Mouse (Mus musculus) lung, postnatal 0 days (tissue): ENCODE results near the gene C1s1. TPM values are rescaled to one million over a fixed set of nuclear protein-coding genes. Genes with fewer than 3 reads are reported as not detected.
"Not testable (repeated sequence)": the region's sequence is repeated elsewhere in the genome, so short reads cannot be mapped to it uniquely, and the experiment has no call there.

Source experiments
- ATAC-seq: fragments of 200-750 bp; cut with Nextera tagmentation; 2 replicates; pipeline ENCODE4 v1.8.0; 2017; ENCODE audit warnings: moderate library complexity
- DNase-seq: peaks from one replicate; pipeline ENCODE4 v3.0.0-alpha.2; 2016; ENCODE audit warnings: low spot score
- H3K27ac ChIP-seq: fragments of 300-500 bp; sonication (generic); 2 replicates; pipeline ENCODE4 v1.5.1; 2014; ENCODE audit warnings: antibody characterized with exemption, mild to moderate bottlenecking, low read length, mixed read lengths
- H3K27me3 ChIP-seq: fragments of 300-500 bp; sonication (generic); replicated peaks from 2 replicates; pipeline ENCODE4 v1.6.1; 2014; ENCODE audit warnings: low read length, mixed read lengths; ENCODE audit not compliant: insufficient read depth
- H3K36me3 ChIP-seq: fragments of 300-500 bp; sonication (generic); 2 replicates; pipeline ENCODE4 v1.6.1; 2014; ENCODE audit warnings: low read length, mixed read lengths; ENCODE audit not compliant: insufficient read depth
- H3K4me1 ChIP-seq: fragments of 300-500 bp; sonication (generic); 2 replicates; pipeline ENCODE4 v1.6.1; 2014; ENCODE audit warnings: antibody characterized with exemption, low read depth, low read length, mixed read lengths; ENCODE audit not compliant: insufficient read depth
- H3K4me2 ChIP-seq: fragments of 300-500 bp; sonication (generic); replicated peaks from 2 replicates; pipeline ENCODE4 v1.6.1; 2014; ENCODE audit warnings: low read depth, mild to moderate bottlenecking, low read length, moderate library complexity, mixed read lengths
- H3K4me3 ChIP-seq: fragments of 300-500 bp; sonication (generic); 2 replicates; pipeline ENCODE4 v1.5.1; 2014; ENCODE audit warnings: low read depth, low read length
- H3K9ac ChIP-seq: fragments of 300-500 bp; sonication (generic); replicated peaks from 2 replicates; pipeline ENCODE4 v1.6.1; 2014; ENCODE audit warnings: low read depth, mild to moderate bottlenecking
- H3K9me3 ChIP-seq: fragments of 300-500 bp; sonication (generic); 2 replicates; pipeline ENCODE4 v1.6.1; 2016; ENCODE audit warnings: low read length, mixed read lengths
- CTCF ChIP-seq: IDR thresholded peaks from 2 replicates; pipeline ENCODE4 v1.5.1; 2016; ENCODE audit warnings: antibody characterized with exemption, mild to moderate bottlenecking
- EP300 ChIP-seq: IDR thresholded peaks from 2 replicates; pipeline ENCODE4 v1.6.1; 2016; ENCODE audit warnings: antibody characterized with exemption, mild to moderate bottlenecking, control low read depth
- WGBS: fragments of 180-500 bp; shearing (Covaris S2); extraction: QIAGEN DNeasy Blood & Tissue Kit; methylation state at CpG from one replicate; pipeline ENCODE4 v1.1.7; 2014; 5-methylcytosine and 5-hydroxymethylcytosine counted together
- polyA plus RNA-seq: library from polyadenylated mRNA; unstranded; fragments of >200 nt; fragmentation: Nextera tagmentation; extraction: Ambion mirVana; gene quantifications from 2 replicates; pipeline ENCODE4 v1.2.1, GENCODE M21; 2015

C1s1 gene
- polyA plus RNA-seq, 1 experiment from 2014 or later: 18.7 TPM

DNA sequence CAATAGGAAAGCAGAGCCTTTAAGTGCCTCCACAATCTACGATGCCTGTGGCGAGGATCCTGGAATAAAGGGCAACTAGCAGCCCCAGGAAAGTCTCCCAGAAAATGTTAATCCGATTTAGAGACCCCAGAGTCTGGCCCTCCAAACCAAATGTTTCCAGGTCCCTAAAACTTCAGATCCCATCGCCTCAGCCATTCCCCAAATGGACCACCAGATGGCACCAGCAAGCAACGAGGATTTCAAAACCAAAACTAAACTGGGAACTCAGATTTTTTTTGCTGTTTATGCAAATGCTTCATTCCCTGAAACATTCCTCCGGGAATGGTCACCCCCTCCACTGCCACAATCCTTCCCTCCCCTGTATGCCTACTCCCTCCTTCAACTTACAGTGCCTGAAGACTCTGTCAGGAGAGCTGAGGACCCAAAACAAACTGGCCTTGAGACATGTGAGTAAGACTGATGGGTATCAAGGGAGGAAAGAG lies 29.8 kb downstream of the C1s1 start, which contains the start of gene C1ra:
Gene C1ra (plus strand): TSS at position 51 of the 482 bp plus-strand sequence.
- no peak for TF ChIP-seq EP300
- peak; percentile 83 for TF ChIP-seq CTCF
- Histone ChIP-seq H3K4me1 (no peaks in the 10 kb centered on the region), H3K4me3 (peak within 1 kb of the TSS; percentile 36), H3K4me2 (peak within 1 kb of the TSS; percentile 63), H3K27me3 (no peaks in the 10 kb centered on the region), H3K36me3 (no peaks in the 10 kb centered on the region), H3K27ac (no peak within 1 kb of the TSS), H3K9ac (0 out of 2 replicates have a peak within 1 kb of the TSS, but pooled peaks have one; percentile 43), H3K9me3 (no peaks in the 10 kb centered on the region)
- WGBS: 3% methylated on average over 6 of the region's 6 CpGs
- DNase-seq (peak; percentile 87), ATAC-seq (peak; percentile 67)

DNA sequence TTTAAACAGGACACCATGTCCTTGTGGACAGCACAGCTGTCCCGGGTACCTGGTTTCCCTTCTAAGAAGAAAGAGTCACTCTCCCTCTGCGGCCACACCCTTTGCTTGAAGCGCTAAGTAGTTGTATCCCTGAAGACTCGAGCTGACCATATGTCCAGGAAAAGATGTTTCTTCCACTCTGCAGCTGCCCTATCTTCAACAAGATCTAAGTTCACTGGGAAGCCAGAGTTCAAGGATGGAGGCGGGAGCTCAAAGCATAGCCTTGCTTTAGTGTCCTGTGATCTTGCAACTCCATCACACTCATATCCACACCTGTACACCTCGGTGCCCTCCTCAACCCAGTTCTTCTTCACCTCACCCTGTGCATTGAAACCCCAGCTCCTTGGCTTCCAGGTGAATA lies 30.2 kb downstream of the C1s1 start:
- no peak for TF ChIP-seq CTCF
- TF ChIP-seq EP300: no peak
- no peaks in the 10 kb centered on the region for H3K36me3 ChIP-seq
- H3K27me3 ChIP-seq: no peaks in the 10 kb centered on the region
- H3K4me3 ChIP-seq: no peak overlapping the region
- no peak overlapping the region for H3K27ac ChIP-seq
- H3K4me2 ChIP-seq: no peak overlapping the region
- no peak overlapping the region for H3K9ac ChIP-seq
- no peaks in the 10 kb centered on the region for H3K9me3 ChIP-seq
- no peaks in the 10 kb centered on the region for H3K4me1 ChIP-seq
- ATAC-seq (no peak), DNase-seq (no peak)
- WGBS: 50% methylated on average over 6 of the region's 6 CpGs

DNA sequence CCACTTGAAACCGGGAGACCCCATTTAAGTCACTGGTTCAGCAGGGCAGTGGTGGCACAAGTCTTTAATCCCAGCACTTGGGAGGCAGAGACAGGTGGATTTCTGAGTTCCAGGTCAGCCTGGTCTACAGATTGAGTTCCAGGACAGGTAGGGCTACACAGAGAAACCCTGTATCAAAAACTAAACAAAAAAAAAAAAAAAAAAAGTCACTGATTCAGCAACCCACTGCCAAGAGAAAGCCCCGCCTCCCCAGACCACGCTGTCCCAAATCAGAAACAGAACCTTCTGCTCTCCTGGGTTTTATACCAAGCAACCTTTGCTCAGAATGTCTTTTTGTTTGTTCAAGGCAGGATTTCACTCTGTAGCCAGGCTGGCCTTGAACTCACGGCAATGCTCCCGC lies 33.0 kb downstream of the C1s1 start:
- not testable (repeated sequence) for H3K4me3 ChIP-seq

DNA sequence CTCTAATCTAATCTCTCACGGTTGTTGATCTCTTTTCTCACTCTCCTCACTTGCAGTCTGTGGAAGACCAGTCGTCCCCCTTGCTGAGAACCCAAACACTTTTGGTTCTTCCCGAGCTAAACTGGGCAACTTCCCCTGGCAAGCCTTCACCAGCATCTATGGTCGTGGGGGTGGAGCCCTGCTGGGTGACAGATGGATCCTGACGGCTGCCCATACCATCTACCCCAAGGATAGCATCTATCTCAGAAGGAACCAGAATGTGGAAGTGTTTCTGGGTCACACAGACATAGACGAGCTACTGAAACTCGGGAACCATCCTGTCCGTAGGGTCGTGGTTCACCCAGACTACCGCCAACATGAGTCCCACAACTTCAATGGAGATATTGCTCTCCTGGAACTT lies 33.9 kb downstream of the C1s1 start:
- Histone ChIP-seq H3K4me3 (no peak overlapping the region), H3K9me3 (no peaks in the 10 kb centered on the region), H3K27ac (no peak overlapping the region), H3K36me3 (no peaks in the 10 kb centered on the region), H3K4me1 (no peaks in the 10 kb centered on the region), H3K4me2 (no peak overlapping the region), H3K9ac (no peak overlapping the region), H3K27me3 (no peaks in the 10 kb centered on the region)
- ATAC-seq: no peak
- no peak for TF ChIP-seq EP300
- no peak for TF ChIP-seq CTCF
- 68% methylated on average over 10 of the region's 10 CpGs for WGBS
- no peak for DNase-seq

More for the DNA sequence above, 33.0 kb downstream of the C1s1 start:
- not testable (repeated sequence) for H3K4me1 ChIP-seq, H3K36me3 ChIP-seq, DNase-seq, H3K27me3 ChIP-seq, H3K27ac ChIP-seq, H3K4me2 ChIP-seq, ATAC-seq, H3K9ac ChIP-seq, H3K9me3 ChIP-seq
- WGBS: 82% methylated on average over 5 of the region's 5 CpGs

DNA sequence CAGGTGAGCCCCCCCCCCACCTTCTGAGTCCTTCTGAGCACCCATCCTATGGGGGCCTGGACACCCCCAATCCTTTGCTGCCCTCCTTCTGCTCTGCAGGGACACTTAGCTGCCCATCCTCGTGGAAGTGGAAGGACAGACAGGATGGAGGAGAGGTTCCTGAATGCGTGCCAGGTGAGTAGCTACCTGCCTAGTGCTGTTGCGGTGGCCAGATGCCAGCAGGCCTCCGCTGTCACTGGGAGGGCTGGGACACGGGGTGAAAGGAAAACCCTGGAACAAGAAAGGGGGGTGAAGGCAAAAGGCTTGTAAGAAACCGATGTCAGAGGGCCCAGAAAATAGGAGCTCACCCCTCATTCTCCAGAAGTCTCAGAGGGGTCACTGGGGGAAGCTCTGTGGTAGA lies 35.2 kb downstream of the C1s1 start:
- no peak overlapping the region for H3K27ac ChIP-seq
- no peak overlapping the region for H3K4me2 ChIP-seq
- no peaks in the 10 kb centered on the region for H3K9me3 ChIP-seq
- no peaks in the 10 kb centered on the region for H3K36me3 ChIP-seq
- no peak overlapping the region for H3K9ac ChIP-seq
- no peaks in the 10 kb centered on the region for H3K4me1 ChIP-seq
- ATAC-seq (no peak), DNase-seq (no peak)
- 57% methylated on average over 6 of the region's 6 CpGs for WGBS
- TF ChIP-seq CTCF (no peak), EP300 (no peak)
- no peak overlapping the region for H3K4me3 ChIP-seq
- no peaks in the 10 kb centered on the region for H3K27me3 ChIP-seq

DNA sequence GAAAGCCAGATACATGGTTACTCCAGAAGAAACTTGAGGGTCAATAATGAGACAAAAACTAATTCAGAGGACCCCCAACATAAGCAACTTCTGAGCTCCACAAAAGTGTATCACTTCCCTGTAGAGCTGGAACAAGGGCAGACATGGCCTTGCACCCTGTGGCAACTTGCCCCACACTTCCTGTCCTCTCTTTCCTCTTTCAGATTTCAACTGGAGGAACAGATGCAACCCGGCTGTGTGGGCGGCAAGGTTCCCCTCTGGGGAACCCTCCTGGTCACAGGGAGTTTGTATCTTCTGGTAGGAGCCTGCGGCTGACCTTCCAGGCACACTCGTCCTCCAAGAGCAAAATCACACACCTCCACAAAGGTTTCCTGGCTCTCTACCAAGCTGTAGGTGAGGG lies 37.1 kb downstream of the C1s1 start:
- no peaks in the 10 kb centered on the region for H3K9me3 ChIP-seq
- H3K4me3 ChIP-seq: no peak overlapping the region
- no peaks in the 10 kb centered on the region for H3K27me3 ChIP-seq
- no peak for ATAC-seq
- TF ChIP-seq CTCF: no peak
- TF ChIP-seq EP300: no peak
- WGBS: 52% methylated on average over 4 of the region's 4 CpGs
- peak; percentile 27 for DNase-seq
- H3K9ac ChIP-seq: no peak overlapping the region
- no peak overlapping the region for H3K27ac ChIP-seq
- H3K4me1 ChIP-seq: no peaks in the 10 kb centered on the region
- no peak overlapping the region for H3K4me2 ChIP-seq
- H3K36me3 ChIP-seq: no peaks in the 10 kb centered on the region

DNA sequence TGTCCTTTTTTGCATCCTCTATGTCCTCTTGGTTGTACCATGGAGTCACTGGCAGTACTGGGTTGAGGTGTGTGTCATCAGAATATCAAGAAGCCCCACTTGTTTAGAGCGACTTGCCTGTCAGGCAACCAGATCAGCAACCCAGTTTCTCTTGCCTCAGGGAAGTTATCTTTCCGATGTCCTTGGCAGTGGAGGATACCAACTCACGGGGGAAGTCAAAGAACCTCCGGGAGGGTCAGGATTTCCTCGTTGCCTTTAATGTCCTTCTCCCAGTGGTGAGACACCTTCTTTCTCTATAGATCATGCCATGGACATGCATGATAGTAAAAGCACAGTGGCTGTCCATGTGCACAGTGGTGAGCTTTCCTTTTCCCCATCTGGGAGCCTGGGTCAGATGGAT lies 40.1 kb downstream of the C1s1 start:
- no peak overlapping the region for H3K27ac ChIP-seq
- no peak overlapping the region for H3K4me3 ChIP-seq
- H3K27me3 ChIP-seq: no peaks in the 10 kb centered on the region
- TF ChIP-seq EP300 (no peak), CTCF (no peak)
- ATAC-seq (no peak), DNase-seq (no peak)
- H3K9ac ChIP-seq: no peak overlapping the region
- WGBS: 74% methylated on average over 5 of the region's 5 CpGs
- no peaks in the 10 kb centered on the region for H3K36me3 ChIP-seq
- no peaks in the 10 kb centered on the region for H3K9me3 ChIP-seq
- H3K4me1 ChIP-seq: no peaks in the 10 kb centered on the region
- no peak overlapping the region for H3K4me2 ChIP-seq
